Comparison of ENCODE assay signal across 24 mouse cellular contexts in the genomic region with DNA sequence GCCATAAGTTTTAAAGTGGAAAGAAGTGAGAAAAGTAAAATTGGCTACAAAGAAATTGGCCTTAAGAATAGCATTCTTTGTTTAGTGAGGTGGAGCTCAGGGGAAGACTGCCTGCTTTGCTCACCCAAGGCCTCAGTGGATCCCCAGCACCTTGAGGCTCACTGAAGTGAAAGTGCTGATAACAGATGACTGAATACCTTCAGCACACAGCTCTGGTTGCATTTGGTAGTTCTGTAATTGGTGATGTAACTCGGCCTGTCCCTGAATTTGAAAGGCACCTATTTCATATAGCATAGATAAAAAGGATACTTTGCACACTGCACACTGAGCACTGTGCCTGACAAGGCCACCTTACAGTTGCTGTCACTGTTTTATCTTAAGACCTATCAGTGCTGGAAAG. TPM values are rescaled to one million over a fixed set of nuclear protein-coding genes. Genes with fewer than 3 reads are reported as not detected.
DNase-seq lines count a peak whose midpoint lies in the region; ATAC-seq and TF ChIP-seq lines count a peak whose summit lies in the region.
"Had no signal": no experiment of that assay in that cellular context is flagged by ENCODE, and none has a peak within 500 bp of the region (broad histone marks: within the 10 kb centered on the region; RNA-seq: fewer than 3 reads in every experiment).

No protein-coding gene starts in this region.

- no peak overlapping the region for H3K4me3 ChIP-seq in heart, embryonic 10.5 days
- H3K4me3 ChIP-seq in heart, embryonic 14.5 days (ENCODE audit: control insufficient read depth in 1 of 2, insufficient read depth in 1 of 2, low read depth in 1 of 2, low read length in 2 of 2): no peak overlapping the region
- H3K4me3 ChIP-seq in heart, postnatal 0 days (ENCODE audit: low read depth, low read length): no peak overlapping the region
- H3K4me3 ChIP-seq: embryonic facial prominence, embryonic 15.5 days; erythroblast, embryonic 14.5 days; forebrain, embryonic 10.5 days; hindbrain, embryonic 10.5 days had no signal

- H3K36me3 ChIP-seq in heart, embryonic 10.5 days: no peaks in the 10 kb centered on the region
- no peaks in the 10 kb centered on the region for H3K36me3 ChIP-seq in heart, embryonic 14.5 days (ENCODE audit: control insufficient read depth, insufficient read depth, low read length)
- no peaks in the 10 kb centered on the region for H3K36me3 ChIP-seq in heart, postnatal 0 days (replicated peaks; ENCODE audit: control insufficient read depth, insufficient read depth, low read length)
- H3K36me3 ChIP-seq: embryonic facial prominence, embryonic 15.5 days; forebrain, embryonic 10.5 days; hindbrain, embryonic 10.5 days had no signal

- DNase-seq in adrenal gland, adult 2 months: peak; percentile 10
- DNase-seq in adrenal gland, adult 8-10 months: no peak
- no peak for DNase-seq in heart, embryonic 10.5 days (ENCODE audit: low spot score)
- DNase-seq in heart, postnatal 14 days: no peak
- no peak for DNase-seq in heart, postnatal 36 days
- no peak for DNase-seq in heart, postnatal 0 days (ENCODE audit: low spot score)
- no peak for DNase-seq in kidney, adult 9 months
- DNase-seq: cerebellum, adult 2 months; cerebellum, postnatal 10 days; embryo, embryonic 11 days; gastrocnemius, postnatal 36 days; kidney, adult 2 months; kidney, postnatal 25 days had no signal

- TF ChIP-seq EP300 in heart, postnatal 0 days (IDR thresholded peaks at IDR 0.05; ENCODE audit: low read depth): no peak

- H3K27me3 ChIP-seq in heart, embryonic 10.5 days (ENCODE audit: insufficient read depth, poor library complexity, severe bottlenecking): no peaks in the 10 kb centered on the region
- H3K27me3 ChIP-seq in heart, embryonic 14.5 days (ENCODE audit: control insufficient read depth, insufficient read depth, low read length): no peaks in the 10 kb centered on the region
- no peaks in the 10 kb centered on the region for H3K27me3 ChIP-seq in heart, postnatal 0 days (ENCODE audit: control insufficient read depth, insufficient read depth, low read length)
- H3K27me3 ChIP-seq: embryonic facial prominence, embryonic 15.5 days; Patski had no signal

- H3K9me3 ChIP-seq in heart, embryonic 10.5 days: no peaks in the 10 kb centered on the region
- H3K9me3 ChIP-seq in heart, embryonic 14.5 days (ENCODE audit: control insufficient read depth, low read length): no peaks in the 10 kb centered on the region
- no peaks in the 10 kb centered on the region for H3K9me3 ChIP-seq in heart, postnatal 0 days (replicated peaks; ENCODE audit: control insufficient read depth, low read length)
- H3K9me3 ChIP-seq: embryonic facial prominence, embryonic 15.5 days; forebrain, embryonic 10.5 days; G1E; hindbrain, embryonic 10.5 days had no signal

- 69% methylated on average over 1 of the region's 1 CpGs for WGBS in heart, embryonic 10.5 days
- WGBS in heart, embryonic 14.5 days: 35% methylated on average over 1 of the region's 1 CpGs
- WGBS in heart, postnatal 0 days: 39% methylated on average over 1 of the region's 1 CpGs

- H3K27ac ChIP-seq in heart, embryonic 10.5 days: peak overlapping the region; percentile 59; the same call in 1 of the 2 replicates
- H3K27ac ChIP-seq in heart, embryonic 14.5 days (replicated peaks in 1 of 2; ENCODE audit: control insufficient read depth in 1 of 2, insufficient read depth in 1 of 2, low read depth in 2 of 2, low read length in 2 of 2): peak overlapping the region; percentile 39 to 64; a peak in 3 of 4 replicates
- peak overlapping the region; percentile 52; the same call in 1 of the 2 replicates for H3K27ac ChIP-seq in heart, postnatal 0 days (ENCODE audit: low read depth)
- H3K27ac ChIP-seq: embryonic facial prominence, embryonic 15.5 days; forebrain, embryonic 10.5 days; hindbrain, embryonic 10.5 days; hindbrain, embryonic 14.5 days had no signal

- no peak for TF ChIP-seq CTCF in heart, postnatal 0 days (IDR thresholded peaks at IDR 0.05; ENCODE audit: low read depth)

- H3K4me2 ChIP-seq in heart, embryonic 14.5 days (ENCODE audit: low read length): no peak overlapping the region
- no peak overlapping the region for H3K4me2 ChIP-seq in heart, postnatal 0 days (ENCODE audit: low read depth, low read length)
- H3K4me2 ChIP-seq: embryonic facial prominence, embryonic 15.5 days; hindbrain, embryonic 14.5 days had no signal

- ATAC-seq in heart, embryonic 14.5 days (ENCODE audit: insufficient number of reproducible peaks, insufficient read depth, low FRiP score, low read depth): no peak
- no peak for ATAC-seq in heart, postnatal 0 days (ENCODE audit: insufficient read depth, low read depth)
- ATAC-seq: forebrain, embryonic 14.5 days; intestine, embryonic 16.5 days; Patski had no signal

- peak overlapping the region; percentile 38; the same call in 1 of the 2 replicates for H3K9ac ChIP-seq in heart, embryonic 14.5 days (ENCODE audit: low read length)
- no peak overlapping the region for H3K9ac ChIP-seq in heart, postnatal 0 days (replicated peaks; ENCODE audit: low read depth, low read length)
- H3K9ac ChIP-seq: embryonic facial prominence, embryonic 15.5 days; hindbrain, embryonic 14.5 days had no signal

- intact Hi-C loops in heart, postnatal 14 days (cut with DNase I): no loop called here
- intact Hi-C loops in heart, postnatal 36 days (cut with DNase I): no loop called here

- peaks cover 68% of the 10 kb centered on the region for H3K4me1 ChIP-seq in heart, embryonic 10.5 days
- H3K4me1 ChIP-seq in heart, embryonic 14.5 days (ENCODE audit: control insufficient read depth in 2 of 2, insufficient read depth in 2 of 2, low read length in 2 of 2): peaks cover 16 to 77% of the 10 kb centered on the region in 2 experiments
- H3K4me1 ChIP-seq in heart, postnatal 0 days (ENCODE audit: control insufficient read depth, insufficient read depth): peaks cover 53% of the 10 kb centered on the region
- H3K4me1 ChIP-seq: embryonic facial prominence, embryonic 15.5 days had no signal

RNA-seq across cellular contexts. Expression of a gene that starts 23.5 kb away (rescaled TPM):
- total RNA-seq in adrenal gland, adult 2 months (2021): 10 to 100 TPM; 19.7 to 21.7 TPM
- 0.97 and 1.6 TPM in 2 replicates for polyA plus RNA-seq in adrenal gland, adult 2 months (2012; rRNA removed)
- total RNA-seq in adrenal gland, adult 8-10 months (2022): 10 to 100 TPM; 24.0 to 26.8 (median 25.9) TPM
- 31.7 and 40.6 TPM in 2 replicates for polyA plus RNA-seq in heart, embryonic 10.5 days (2016; fragmentation: Nextera tagmentation; extraction: Ambion mirVana)
- total RNA-seq in heart, postnatal 14 days (2021): 10 to 100 TPM; 14.9 to 15.8 TPM
- 43.1 and 43.2 TPM in 2 replicates for polyA plus RNA-seq in heart, embryonic 14.5 days (2014; fragmentation: Nextera tagmentation; extraction: Ambion mirVana)
- total RNA-seq in heart, postnatal 36 days (2021): 10 to 100 TPM; 12.8 to 13.7 TPM
- 9.9 and 13.4 TPM in 2 replicates for total RNA-seq in heart, postnatal 0 days (2014; rRNA removed; ENCODE audit: low replicate concordance)
- polyA plus RNA-seq in heart, postnatal 0 days (2015; fragmentation: Nextera tagmentation; extraction: Ambion mirVana): 17.7 and 20.5 TPM in 2 replicates

RNA-seq across cellular contexts. Expression of a gene that starts 47.6 kb away (rescaled TPM):
- total RNA-seq in adrenal gland, adult 2 months (2021): 1 to 10 TPM; 1.6 TPM
- 6.1 and 8.9 TPM in 2 replicates for polyA plus RNA-seq in adrenal gland, adult 2 months (2012; rRNA removed)
- 1 to 10 TPM; 1.6 to 6.4 (median 3.4) TPM for total RNA-seq in adrenal gland, adult 8-10 months (2022)
- 2.7 and 3.6 TPM in 2 replicates for polyA plus RNA-seq in heart, embryonic 10.5 days (2016; fragmentation: Nextera tagmentation; extraction: Ambion mirVana)
- 1 to 10 TPM; 1.4 to 2.5 TPM for total RNA-seq in heart, postnatal 14 days (2021)
- 2.1 and 3.7 TPM in 2 replicates for polyA plus RNA-seq in heart, embryonic 14.5 days (2014; fragmentation: Nextera tagmentation; extraction: Ambion mirVana)
- total RNA-seq in heart, postnatal 36 days (2021): 1 to 10 TPM in 1 of 2 experiments, under 1 TPM in 1; 0.78 to 1.0 TPM
- 3.2 TPM in 1 of 2 replicates, not detected in the other for total RNA-seq in heart, postnatal 0 days (2014; rRNA removed; ENCODE audit: low replicate concordance)
- polyA plus RNA-seq in heart, postnatal 0 days (2015; fragmentation: Nextera tagmentation; extraction: Ambion mirVana): 1.8 and 3.1 TPM in 2 replicates
- total RNA-seq: common myeloid progenitor, adult 5-6 weeks; G1E had no signal
- polyA plus RNA-seq: erythroblast, embryonic 14.5 days; G1E had no signal
